Mouse (Mus musculus) A20 (cell line): ENCODE measurements at regions not wholly inside any gene's neighbourhood (a gene's known extent, or its start where the extent isn't known, plus 50 kb on each side); places are given as distances from the start of the nearest gene placed in this dataset.

Source experiments
- DNase-seq: peaks from one replicate; pipeline ENCODE4 v3.0.0-alpha.2; 2011; ENCODE audit warnings: low read depth, low spot score

- no peak for DNase-seq
These were observed 161.2 kb upstream of the Rreb1 start for GRCm38 (mm10) chr13:37617015-37617414.

- no peak for DNase-seq
These were observed 158.1 kb upstream of the Rreb1 start for GRCm38 (mm10) chr13:37619841-37620725.

GRCm38 (mm10) chr13:37621319-37622050, 156.7 kb upstream of the Rreb1 start:
- DNase-seq = no peak

GRCm38 (mm10) chr13:37622366-37623088, 155.7 kb upstream of the Rreb1 start:
- no peak for DNase-seq

GRCm38 (mm10) chr13:37624741-37625140, 153.5 kb upstream of the Rreb1 start:
- no peak for DNase-seq

GRCm38 (mm10) chr13:37625532-37626235, 152.5 kb upstream of the Rreb1 start:
- DNase-seq = no peak

- DNase-seq = no peak
These were observed 149.6 kb upstream of the Rreb1 start for GRCm38 (mm10) chr13:37628391-37629270.

GRCm38 (mm10) chr13:37629271-37629899, 148.8 kb upstream of the Rreb1 start:
- DNase-seq = no peak

- no peak for DNase-seq
These were observed 145.3 kb upstream of the Rreb1 start for GRCm38 (mm10) chr13:37632835-37633440.

- no peak for DNase-seq
These were observed 141.8 kb upstream of the Rreb1 start for GRCm38 (mm10) chr13:37636363-37636762.

- DNase-seq = no peak
These were observed 141.0 kb upstream of the Rreb1 start for GRCm38 (mm10) chr13:37637151-37637550.

- DNase-seq = no peak
These were observed 140.1 kb upstream of the Rreb1 start for GRCm38 (mm10) chr13:37638071-37638511.

- DNase-seq = no peak
These were observed 135.6 kb upstream of the Rreb1 start for GRCm38 (mm10) chr13:37642410-37643093.

- DNase-seq = no peak
These were observed 133.4 kb upstream of the Rreb1 start for GRCm38 (mm10) chr13:37644751-37645181.

GRCm38 (mm10) chr13:37649467-37650080, 128.6 kb upstream of the Rreb1 start:
- no peak for DNase-seq

- DNase-seq = no peak
These were observed 126.8 kb upstream of the Rreb1 start for GRCm38 (mm10) chr13:37651221-37651946.

- DNase-seq = no peak
These were observed 123.5 kb upstream of the Rreb1 start for GRCm38 (mm10) chr13:37654651-37655050.

GRCm38 (mm10) chr13:37657248-37657647, 121.0 kb upstream of the Rreb1 start:
- peak; percentile 31 for DNase-seq
